Mouse (Mus musculus) urinary bladder, adult 2 months (tissue): ENCODE data around the gene Neurod2. TPM values are rescaled to one million over a fixed set of nuclear protein-coding genes. Genes with fewer than 3 reads are reported as not detected.

Source experiments
- DNase-seq: peaks from one replicate; pipeline ENCODE4 v3.0.0; 2022; ENCODE audit warnings: low spot score
- polyA plus RNA-seq: library from polyadenylated mRNA; depleted of rRNA; stranded (reverse); fragments of >200 nt; gene quantifications from 2 replicates; pipeline ENCODE4 v1.2.3, GENCODE M21; 2012

The Neurod2 gene
- polyA plus RNA-seq, 1 experiment: not detected

GRCm38 (mm10) chr11:98332186-98332585, 2.7 kb upstream of the Neurod2 start:
- DNase-seq: no peak

- no peak for DNase-seq
These were observed 2.0 kb upstream of the Neurod2 start for GRCm38 (mm10) chr11:98331401-98331800.

DNA sequence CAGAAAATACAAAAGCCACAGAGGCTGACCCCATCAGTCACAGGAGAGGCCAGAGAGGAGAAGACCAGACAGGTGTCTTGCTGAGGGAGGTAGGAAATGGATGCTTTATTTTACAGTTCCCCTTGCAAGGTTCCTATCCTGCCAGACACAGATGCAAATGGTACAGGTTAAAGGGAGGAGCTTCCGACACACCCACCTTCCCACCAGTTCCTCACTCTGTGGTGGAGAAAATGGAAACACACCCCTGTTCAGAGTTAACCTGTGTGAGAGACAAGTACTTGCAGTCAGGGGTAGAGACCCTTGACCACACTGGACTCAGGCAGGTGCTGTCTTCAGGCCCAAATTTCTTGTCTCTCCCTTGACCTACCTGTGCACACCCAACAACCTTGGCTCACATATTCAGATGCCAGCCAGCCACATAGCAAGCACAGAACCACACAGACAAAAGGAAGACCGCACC, 1.3 kb upstream of the Neurod2 start:
- no peak for DNase-seq

- DNase-seq: no peak
These were observed 704 bp upstream of the Neurod2 start for GRCm38 (mm10) chr11:98329960-98330744.

DNA sequence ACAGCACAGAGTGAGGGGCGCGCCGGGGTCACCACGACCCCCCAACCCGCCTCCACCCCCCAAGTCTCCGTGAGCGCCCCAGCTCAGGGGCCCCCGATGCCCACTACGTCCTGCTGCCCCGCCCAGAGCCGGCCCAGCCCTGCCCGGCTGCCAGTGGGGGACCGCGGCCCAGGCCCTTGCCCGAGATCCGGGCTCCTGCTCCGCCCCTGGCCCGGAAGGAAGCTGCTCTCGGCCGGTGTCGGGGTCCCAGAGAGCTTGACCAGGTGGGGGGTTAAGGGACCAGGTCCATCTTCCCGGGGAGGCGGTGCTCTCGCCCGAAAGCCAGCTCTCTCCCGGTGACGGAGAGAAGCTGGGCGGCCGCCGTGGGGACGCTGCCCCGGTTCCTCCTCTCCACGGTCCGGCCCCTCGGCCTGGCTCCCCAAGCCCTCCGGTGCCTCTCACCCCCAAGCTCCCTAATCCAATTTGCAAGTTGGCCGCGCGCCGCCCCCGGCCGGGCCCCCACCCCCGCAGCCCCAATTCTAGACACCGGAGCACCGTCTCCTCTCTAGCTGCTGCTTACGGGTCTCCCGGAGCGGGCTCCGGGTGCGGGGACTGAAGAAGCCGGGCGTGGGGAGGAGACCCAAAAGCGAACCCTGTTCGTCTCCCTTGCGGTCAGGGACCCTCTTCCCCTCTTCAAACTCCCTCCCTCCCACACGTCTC, 928 bp downstream of the Neurod2 start:
- DNase-seq: no peak

- DNase-seq: no peak
These were observed 1.4 kb downstream of the Neurod2 start for GRCm38 (mm10) chr11:98328031-98328370.

DNA sequence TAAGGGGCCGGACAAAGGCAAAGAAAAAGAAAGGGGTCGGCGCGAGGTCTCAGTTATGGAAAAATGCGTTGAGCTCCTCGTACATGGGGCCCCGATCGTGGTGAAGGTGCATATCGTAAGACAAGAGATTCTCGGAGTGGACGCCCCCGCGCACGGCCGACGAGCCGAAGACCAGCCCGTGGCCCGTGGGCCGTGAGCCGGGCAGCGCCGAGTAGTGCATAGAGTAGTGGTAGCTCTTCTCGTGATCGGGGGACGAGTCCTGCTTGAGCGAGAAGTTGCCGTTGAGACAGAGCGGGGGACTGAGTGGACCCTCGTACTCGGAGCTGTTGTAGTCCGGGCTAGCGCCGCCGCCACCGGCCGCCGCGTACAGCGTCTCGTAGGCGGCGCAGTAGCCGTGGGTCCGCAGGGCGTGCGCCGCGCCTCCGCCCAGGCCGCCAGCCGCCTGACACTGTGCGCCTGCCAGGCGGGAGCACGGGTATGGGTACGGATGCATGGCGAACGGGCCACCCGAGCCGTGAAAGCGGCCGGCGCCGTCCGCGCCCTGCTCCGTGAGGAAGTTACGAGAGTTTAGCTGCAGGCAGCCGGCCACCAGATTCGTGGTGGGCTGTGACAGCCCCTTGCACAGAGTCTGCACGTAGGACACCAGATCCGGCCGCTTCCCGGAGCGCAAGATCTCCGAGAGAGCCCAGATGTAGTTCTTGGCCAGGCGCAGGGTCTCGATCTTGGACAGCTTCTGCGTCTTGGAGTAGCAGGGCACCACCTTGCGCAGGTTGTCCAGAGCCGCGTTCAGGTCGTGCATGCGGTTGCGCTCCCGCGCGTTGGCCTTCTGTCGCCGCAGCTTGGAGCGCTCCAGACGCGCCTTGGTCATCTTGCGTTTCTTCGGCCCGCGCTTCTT, 2.1 kb downstream of the Neurod2 start:
- DNase-seq: no peak

DNA sequence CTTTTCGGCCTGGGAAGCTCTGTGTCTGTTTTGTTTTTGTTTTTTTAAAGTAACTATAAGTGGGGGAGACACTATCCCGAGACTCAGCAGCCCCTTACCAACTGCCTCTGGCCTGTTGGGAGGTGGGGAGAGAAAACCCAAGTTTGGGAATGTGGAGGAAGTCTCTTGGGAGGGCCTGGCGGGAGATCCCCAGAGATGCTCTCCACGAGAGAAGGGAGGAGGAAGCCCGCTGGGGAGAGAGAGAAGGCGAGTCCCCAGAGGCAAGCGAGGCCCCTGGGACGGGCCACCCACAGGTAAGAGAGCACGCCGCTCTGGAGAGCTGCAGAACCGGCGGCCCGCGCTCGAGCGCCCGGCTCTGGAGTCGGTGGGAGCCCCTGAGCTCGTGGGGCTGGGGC, 2.7 kb downstream of the Neurod2 start:
- DNase-seq: no peak

DNA sequence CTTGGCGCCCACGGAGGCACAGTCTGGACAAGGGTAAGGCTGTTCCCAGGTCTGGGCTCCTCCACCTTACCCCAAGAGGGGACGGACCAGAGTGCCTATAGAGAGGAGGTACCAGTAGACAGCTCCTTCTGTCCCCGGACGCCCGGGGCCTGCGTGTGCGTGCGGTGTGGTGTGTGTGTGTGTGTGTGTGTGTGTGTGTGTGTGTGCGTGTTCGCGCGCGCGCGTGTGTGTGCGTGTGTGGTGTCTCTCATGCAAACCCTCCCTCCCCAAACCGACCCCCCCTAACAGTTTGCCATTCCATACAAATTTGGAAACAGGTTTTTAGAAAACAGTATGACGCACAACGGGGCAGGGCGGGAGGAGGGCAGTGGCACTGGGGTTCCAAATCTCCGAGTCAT, 3.6 kb downstream of the Neurod2 start:
- no peak for DNase-seq

DNA sequence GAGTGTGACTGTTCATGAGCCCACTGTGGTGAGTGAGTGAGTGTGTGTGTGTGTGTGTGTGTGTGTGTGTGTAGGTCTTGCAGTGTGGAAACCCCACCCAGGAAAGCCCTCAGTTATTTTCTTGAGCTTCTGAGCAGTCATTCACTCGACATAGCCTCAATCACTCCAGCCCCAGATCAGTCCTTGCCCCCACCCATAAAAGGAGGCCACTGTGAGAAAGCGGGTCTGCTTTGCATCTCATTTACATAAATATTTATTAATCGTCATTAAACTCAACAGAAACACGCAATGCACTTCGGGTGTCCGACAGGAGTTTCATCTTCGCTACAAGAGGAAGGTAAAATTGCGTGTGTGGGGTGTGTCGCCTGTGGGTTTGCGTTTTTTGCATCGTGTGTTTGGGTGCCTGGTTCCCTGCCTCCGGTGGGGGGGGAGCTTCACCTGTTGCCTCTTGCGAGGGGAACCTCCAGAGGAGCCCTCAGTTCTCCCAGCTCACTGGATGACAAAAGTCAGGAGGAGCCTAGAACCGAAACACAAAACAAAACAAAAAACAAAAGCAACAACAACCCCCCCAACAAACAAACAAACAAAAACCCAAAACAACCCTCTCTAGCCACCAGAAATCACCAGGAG, 4.1 kb downstream of the Neurod2 start:
- no peak for DNase-seq

- no peak for DNase-seq
These were observed 5.5 kb downstream of the Neurod2 start for GRCm38 (mm10) chr11:98323933-98324332.

- no peak for DNase-seq
These were observed 6.1 kb downstream of the Neurod2 start for GRCm38 (mm10) chr11:98323136-98323866.

GRCm38 (mm10) chr11:98322159-98322558, 7.3 kb downstream of the Neurod2 start:
- DNase-seq: no peak

DNA sequence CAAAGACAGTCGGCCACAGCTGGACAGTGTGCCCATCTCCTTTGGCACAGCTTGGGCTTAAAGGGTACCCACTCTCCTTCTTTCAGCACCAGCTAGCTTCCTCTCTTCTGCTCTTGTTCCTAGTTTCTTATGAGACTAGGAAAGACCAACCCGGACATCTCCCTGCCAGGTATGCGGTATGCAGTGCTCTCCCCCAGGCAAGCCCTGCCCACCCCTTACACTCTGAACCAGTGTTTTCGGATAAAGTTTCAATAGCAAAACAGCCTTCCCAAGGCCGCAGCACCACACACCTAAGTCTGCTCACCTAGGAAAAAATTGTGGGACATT, 7.8 kb downstream of the Neurod2 start:
- DNase-seq: no peak

- DNase-seq: no peak
These were observed 8.4 kb downstream of the Neurod2 start for GRCm38 (mm10) chr11:98320806-98321676.

GRCm38 (mm10) chr11:98320381-98320780, 9.1 kb downstream of the Neurod2 start:
- no peak for DNase-seq

- DNase-seq: no peak
These were observed 9.5 kb downstream of the Neurod2 start for GRCm38 (mm10) chr11:98319944-98320343.

DNA sequence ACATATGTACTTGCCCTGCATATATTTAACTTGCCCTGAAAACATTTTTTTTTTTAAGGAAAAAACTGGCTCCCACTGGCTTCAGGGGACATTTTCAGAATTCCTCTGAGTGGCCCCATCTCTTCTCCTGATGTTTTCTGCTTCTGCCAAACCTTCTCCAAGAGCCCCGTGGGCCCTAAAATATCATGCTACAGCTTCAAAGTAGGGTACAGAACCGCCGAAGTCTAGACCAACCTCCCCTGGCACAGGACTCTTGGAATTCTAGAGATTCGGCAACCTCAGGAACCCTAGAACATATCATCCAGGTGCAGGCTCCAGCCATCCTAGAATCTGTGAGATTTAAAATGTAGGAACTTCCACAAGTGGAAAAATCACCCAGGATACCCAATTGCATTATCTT, 9.9 kb downstream of the Neurod2 start:
- DNase-seq: no peak

DNA sequence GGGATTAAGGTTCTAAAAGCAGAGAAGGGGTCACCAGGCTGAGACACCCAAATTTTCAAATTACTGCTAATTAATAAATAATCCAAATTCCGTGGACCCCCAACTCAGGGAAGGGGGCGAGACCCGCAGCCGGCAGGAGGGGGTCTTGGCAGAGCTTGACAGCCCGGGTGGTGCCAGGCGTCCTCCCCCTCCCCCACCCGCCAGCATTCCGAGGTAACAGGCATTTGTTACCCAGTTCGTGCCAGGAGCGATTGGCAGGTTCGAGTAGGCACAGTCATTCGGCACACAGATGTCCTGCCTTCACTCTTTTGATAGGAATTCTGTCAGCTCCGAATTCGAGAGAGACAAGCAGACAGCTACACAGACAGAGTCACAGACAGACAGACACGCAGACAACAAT, 10.3 kb downstream of the Neurod2 start:
- DNase-seq: no peak

DNA sequence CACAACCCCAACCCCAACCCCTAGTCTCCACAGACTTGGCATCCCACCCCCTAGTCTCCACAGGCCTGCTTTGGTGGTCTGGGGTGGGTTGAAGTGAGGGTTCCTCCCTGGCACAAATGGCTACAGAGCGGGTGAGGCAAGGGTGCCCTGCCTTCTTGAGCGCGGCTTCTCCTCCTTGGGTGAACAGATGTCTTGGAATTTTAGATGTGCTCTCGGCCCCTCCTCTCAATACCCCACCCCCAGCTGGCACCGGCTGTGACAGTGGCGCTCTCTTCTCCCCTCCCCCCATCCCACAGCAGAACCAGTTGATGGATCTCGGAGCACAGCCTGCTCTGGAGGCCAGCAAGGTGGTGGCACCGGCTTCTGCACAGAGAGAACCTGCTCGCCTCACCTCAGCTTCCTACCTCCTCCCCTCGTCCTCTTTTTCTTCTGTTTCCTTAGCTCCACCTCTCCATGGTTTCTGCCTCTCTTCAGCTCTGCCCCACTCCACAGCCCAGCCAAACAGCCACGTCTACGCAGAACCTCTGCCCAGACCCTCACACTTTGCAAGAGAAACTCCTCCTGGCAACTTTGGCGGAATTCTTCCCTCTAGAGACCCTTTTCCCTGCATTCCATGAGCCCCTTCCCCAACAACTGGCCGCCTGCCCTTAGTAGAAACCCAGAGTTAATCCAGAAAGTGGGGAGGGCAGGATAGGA, 10.9 kb downstream of the Neurod2 start:
- DNase-seq: no peak
